Mouse (Mus musculus): ENCODE results near the gene Gfral.
A peak's percentile ranks its signal among the peaks of the same experiment; 100 is the strongest.

The Gfral gene

GRCm38 (mm10) chr9:76213557-76213956 lies at the start of gene Gfral:
Gene Gfral, minus strand, starts transcription at chr9:76213657.
- no peak for DNase-seq

- no peak for DNase-seq
These were observed 44.3 kb upstream of the Gfral start for GRCm38 (mm10) chr9:76257731-76258130.

DNA sequence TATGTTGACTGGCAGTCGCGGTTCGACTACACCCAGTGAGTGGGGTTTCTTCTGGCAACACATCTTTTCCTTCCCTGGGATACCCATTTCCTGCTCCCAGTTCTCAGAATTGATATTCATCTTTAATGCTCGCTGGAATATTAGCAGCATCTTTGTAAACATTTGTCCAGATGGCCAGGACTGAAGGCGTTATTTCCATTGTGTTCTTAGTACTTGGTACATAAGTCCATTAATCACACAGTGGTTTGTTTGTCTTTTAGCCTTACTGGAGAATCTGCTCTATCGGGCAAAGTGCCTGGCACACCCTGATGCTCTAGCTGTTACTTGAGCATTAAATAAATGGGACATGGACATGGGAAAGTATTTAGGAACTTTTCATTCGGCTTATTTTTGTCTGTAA lies 39.1 kb upstream of the Gfral start:
- DNase-seq, result peak; percentile 13

DNA sequence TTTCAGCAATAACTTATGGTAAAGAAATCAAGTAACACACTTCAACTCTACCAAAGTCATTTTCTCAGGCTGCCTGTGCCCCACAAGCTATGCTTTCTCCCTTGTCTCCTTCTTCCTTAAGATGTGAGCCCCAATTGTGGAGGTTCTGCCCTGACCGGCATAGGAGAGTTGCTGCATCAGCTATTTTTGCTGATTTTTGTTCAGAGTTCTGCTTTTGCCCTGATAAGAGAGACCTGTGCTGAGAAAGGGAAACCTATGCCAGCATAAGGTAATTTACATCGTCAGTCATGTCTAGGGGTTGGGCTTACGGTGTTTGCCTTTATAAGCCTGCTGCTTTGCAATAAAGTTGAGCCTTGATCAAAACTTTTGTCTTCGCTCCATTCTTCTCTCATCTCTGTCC lies 38.7 kb upstream of the Gfral start:
- DNase-seq, result no peak

DNA sequence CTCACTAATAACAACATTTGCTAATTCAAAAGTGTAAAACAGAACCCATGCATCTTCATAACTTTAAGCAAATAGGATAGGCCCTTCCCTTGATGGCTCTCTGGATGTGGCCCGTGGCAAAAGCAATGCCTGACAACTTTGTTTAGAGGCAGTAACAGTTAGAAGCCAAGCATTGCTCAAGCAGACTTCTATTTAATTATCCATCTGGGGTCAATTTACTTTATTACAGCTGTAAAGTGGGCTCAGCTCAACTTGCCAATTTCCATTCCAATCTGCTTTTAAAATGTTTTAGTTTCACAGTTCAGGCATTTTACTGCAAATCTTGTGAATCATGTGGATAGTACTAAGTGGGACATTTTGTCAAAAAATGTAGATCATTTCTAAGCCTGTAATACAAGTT lies 28.9 kb upstream of the Gfral start:
- DNase-seq, result no peak

- DNase-seq, result no peak
These were observed 24.5 kb upstream of the Gfral start for GRCm38 (mm10) chr9:76237946-76238345.

- no peak for DNase-seq
These were observed 23.8 kb upstream of the Gfral start for GRCm38 (mm10) chr9:76237243-76237642.

DNA sequence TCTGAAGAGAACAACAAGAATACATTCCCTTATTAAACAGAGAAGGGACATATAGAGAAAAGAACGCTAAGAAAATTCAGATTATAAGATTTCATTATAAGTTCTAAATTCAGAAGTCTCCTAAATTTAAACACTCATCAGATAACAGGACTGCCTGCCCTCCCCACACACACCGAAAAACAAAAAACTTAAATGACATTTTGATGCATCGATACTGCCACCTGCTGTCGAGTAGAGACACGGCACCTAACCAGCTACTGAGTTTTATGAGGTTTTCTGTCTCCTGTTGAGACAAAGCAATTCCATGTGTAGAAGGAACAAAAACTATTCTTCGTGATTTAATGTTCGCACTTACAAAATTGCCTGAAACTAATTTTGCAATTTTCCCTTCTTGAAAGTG lies 23.2 kb upstream of the Gfral start:
- DNase-seq, result peak; percentile 81

DNA sequence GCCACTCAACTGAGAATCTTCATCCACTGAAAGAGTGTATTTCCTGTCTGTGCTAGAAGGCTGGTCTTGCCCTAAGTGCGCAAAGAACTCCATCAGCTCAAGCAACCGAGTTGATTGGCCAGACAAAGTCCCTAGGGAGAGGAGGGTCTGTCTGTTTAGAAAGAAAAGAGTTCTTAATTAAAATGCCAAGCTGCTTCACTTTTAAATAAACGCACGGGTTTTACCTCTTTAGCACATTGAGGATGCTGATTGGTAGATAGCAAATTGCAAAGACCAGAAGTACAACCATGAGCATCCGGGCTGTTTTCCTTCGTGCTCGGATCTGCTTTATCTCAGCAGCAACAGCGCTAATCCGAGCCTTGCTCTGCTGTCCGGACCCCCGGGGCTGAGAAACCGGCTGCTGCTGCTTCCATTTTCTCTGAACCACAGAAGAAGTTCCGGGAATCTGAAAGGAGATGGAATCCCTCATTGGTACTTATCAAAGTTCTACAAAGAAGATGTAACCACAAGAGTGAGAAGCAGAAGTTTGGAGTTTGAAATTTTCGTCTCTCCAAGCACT lies 22.6 kb upstream of the Gfral start:
- peak; percentile 21 for DNase-seq

DNA sequence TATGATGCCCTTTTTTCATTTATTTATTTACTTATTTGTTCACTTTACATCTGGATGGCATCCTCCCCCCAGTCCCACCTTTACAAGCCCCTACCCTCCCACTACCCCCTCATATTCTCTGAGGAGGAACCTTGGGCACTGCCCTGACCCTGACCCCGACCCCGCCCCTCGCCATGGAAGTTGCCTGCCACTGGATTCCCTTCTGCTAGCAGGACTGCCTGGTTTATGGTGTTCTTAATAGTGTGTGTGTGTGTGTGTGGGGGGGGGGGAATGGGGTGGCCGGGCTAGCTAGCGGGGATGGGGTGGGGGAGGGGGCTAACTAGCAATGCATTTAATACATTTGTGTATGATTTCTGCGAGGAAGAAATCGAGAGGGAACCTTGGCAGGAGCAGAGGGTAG lies 21.4 kb upstream of the Gfral start:
- peak; percentile 6 for DNase-seq

GRCm38 (mm10) chr9:76230400-76230799 lies 16.9 kb upstream of the Gfral start:
- DNase-seq, result peak; percentile 16

- DNase-seq, result peak; percentile 46
These were observed 3.9 kb upstream of the Gfral start for GRCm38 (mm10) chr9:76217178-76217975.

DNA sequence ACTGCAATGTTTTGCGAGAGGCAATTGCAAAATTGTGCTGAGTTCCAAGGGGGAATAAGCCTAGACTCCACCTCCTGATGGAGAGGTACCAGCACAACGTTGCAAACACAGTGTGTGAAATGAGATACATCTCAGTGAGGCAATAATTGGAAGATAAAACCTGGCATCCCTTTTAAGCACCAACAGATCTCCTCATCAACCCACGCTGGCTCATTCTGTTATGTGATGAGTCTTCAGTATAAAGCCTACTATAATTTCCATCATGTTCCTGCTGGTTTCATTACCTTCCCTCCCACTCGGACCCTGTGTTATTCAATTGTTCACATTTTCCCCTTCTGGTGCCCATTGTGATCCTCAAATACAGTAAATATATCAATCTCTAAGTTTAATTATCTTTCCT lies 1.2 kb upstream of the Gfral start:
- DNase-seq, result no peak

DNA sequence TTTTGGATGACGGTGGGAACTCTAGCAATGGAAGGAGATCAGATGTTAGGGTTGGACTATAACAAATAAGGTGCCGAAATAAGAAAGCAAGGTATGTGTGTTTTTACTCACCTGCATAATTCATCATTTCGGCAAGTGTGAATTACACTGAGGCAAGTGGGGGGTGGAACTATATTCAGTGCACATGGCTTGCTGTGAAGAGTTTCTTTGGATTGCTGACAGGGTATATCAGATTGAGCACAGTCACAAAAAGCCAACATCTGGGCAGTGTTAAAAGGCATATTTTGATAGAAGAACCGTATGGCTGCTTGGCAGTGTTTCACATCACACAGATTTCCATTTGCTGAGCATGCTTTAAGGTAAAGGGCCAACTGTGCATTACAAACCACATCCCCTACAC lies 16.5 kb downstream of the Gfral start:
- no peak for DNase-seq

GRCm38 (mm10) chr9:76179221-76179620 lies 34.2 kb downstream of the Gfral start:
- DNase-seq, result no peak

DNA sequence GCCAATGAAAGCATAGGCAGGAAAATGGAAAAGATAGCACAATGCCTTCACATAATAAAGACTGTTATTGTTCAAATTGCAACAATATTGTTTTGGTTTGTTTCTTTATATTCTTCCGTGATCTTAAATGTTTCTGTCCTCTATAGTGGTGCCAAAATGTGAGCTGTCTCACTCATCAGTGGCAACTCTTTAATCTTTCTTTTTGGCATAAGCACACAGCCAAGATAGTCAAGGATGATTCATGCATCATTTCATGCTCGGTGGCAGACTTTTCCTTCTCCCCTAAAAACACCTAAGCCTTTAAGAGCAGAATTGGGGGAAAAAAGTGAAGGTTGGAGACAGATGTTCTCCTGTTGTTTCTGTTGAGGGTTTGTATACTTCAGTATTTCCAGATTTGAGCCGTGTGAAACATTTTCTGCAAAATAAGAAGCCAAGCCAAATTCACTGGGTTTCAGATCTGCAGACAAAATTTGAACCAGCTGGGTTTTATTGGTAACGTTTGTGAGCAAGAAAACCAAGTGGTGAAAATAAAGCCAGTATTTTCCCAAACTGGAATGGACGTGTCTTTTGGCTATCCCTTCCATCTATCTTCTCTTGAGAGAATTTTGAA lies 40.7 kb downstream of the Gfral start:
- no peak for DNase-seq

- DNase-seq, result peak; percentile 21
These were observed 45.1 kb downstream of the Gfral start for GRCm38 (mm10) chr9:76168355-76168754.

DNA sequence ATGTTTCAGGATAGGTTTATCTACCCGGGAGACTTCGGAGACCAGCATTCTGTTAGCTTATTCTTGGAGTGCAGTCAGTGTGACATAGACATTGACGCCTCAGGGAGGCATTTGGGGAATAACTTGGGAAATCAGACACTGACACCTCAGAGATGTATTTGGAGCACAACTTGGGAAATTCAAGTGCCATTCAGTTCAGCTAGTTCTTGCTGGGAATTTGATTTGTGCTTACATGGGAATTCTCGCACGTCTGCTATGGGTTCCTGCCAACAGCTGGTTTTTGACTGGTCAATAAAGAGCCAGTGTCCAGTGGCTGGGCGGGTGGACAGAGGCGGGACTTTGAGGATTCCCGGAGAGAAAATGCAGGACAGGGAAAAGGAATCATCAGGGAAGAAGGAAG lies 51.0 kb downstream of the Gfral start:
- peak; percentile 54 for DNase-seq

- no peak for DNase-seq
These were observed 67.9 kb downstream of the Gfral start for GRCm38 (mm10) chr9:76145593-76145992.

DNA sequence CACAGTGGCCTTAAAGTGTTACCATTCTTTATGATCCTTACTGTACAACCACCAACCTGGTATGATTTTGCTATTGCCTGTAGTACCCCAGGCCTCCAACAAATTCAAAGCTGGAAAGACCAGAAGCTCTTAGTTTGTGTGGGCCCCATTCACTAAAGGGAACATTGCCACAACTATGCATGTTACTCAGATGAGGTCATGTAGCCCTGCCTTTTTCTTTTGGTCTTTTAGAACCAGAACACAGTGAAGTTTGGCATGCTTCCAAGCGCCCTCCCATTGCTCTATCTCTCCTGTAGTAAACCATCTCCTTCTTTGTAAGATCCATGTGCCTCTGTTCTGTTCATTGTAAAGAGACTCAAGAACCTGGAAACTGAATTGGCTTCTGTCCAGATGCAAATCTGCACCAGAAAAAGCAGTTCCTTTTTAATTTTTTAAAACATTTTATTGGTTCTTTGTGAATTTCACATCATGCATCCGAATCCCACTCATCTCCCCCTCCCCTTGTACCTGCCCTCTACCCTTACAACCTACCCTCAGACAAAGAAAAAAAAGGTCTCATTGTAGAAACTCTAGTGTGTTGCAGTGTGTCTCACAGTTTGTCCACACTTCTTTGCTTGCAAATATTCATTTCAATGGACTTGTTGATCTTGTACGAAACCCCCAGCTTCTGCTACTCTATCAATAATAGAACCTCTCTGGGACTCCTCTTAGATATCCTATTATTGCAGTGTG lies 74.9 kb downstream of the Gfral start:
- peak; percentile 55 for DNase-seq

DNA sequence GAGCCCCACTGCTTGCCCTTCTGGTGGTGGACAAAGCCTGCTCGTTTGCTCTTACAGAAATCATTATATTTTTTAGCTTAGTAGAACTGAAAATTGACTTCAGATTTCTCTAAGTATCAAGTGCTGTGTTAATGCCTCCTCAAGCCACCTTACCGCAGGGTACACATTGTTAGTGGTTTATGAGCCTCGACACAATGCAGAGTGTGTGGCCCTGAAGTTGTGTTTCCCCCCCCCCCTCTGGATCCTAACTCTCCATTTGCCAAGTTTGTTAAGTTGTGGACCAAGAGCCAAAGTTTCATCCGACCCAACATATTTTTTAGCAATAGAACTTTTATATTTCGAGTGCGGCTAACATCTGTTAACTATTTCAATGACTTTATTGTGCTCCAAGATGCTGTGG lies 79.4 kb downstream of the Gfral start:
- DNase-seq, result no peak

GRCm38 (mm10) chr9:76129353-76129752 lies 84.1 kb downstream of the Gfral start:
- no peak for DNase-seq

- no peak for DNase-seq
These were observed 89.2 kb downstream of the Gfral start for GRCm38 (mm10) chr9:76124249-76124648.

DNA sequence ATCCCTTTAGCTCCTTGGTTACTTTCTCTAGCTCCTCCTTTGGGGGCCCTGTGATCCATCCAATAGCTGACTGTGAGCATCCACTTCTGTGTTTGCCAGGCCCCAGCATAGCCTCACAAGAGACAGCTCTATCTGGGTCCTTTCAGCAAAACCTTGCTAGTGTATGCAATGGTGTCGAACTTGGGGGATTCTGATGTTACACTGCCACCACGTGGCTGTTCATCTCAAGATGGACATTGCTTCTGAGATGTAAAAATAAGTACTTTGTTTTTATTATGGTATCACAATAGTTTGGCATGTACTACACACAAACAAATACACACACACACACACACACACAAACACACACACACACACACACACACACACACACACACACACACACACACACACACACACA lies 90.6 kb downstream of the Gfral start:
- DNase-seq, result peak; percentile 78

All from lung, postnatal 10 days (tissue).